Mouse (Mus musculus) bone marrow macrophage, adult 2 months (primary cell): ENCODE measurements around the gene Ube2t. TPM values are rescaled to one million over a fixed set of nuclear protein-coding genes. Genes with fewer than 3 reads are reported as not detected.

Experiments
- H3K27ac ChIP-seq: 2 replicates; pipeline ENCODE4 v1.5.1; 2012; ENCODE audit warnings: low read depth, low read length; ENCODE audit not compliant: insufficient read depth
- H3K4me1 ChIP-seq: 2 replicates; pipeline ENCODE4 v1.6.1; 2012; ENCODE audit warnings: low read length; ENCODE audit not compliant: control insufficient read depth, insufficient read depth
- H3K4me3 ChIP-seq: 2 replicates; pipeline ENCODE4 v1.5.1; 2012; ENCODE audit warnings: mild to moderate bottlenecking, low read length, moderate library complexity; ENCODE audit not compliant: insufficient read depth
- CTCF ChIP-seq: IDR thresholded peaks from 2 replicates; pipeline ENCODE4 v1.5.1; 2012; ENCODE audit warnings: low read depth, mild to moderate bottlenecking, low read length, moderate library complexity
- POLR2A ChIP-seq: IDR thresholded peaks from 2 replicates; pipeline ENCODE4 v1.6.1; 2012; ENCODE audit warnings: mild to moderate bottlenecking, low read depth, low read length, borderline replicate concordance
- polyA plus RNA-seq: library from polyadenylated mRNA; stranded (reverse); fragments of >200 nt; gene quantifications from 2 replicates; pipeline ENCODE4 v1.2.4, GENCODE M21; 2012; ENCODE audit not compliant: missing spikeins, insufficient read depth, insufficient read length

Gene Ube2t
- polyA plus RNA-seq = 20.3 and 33.5 TPM in 2 replicates

- TF ChIP-seq POLR2A = no peak
- TF ChIP-seq CTCF = no peak
- H3K4me3 ChIP-seq = peak within 1 kb of the TSS; percentile 75
- H3K27ac ChIP-seq = 0 out of 2 replicates have a peak within 1 kb of the TSS, but pooled peaks have one; percentile 14
- peaks cover 5% of the 10 kb centered on the region for H3K4me1 ChIP-seq
Measured at GRCm38 (mm10) chr1:134962053-134962803, at the start of gene Ube2t. Gene Ube2t, plus strand, starts transcription at chr1:134962565.

- Histone ChIP-seq H3K27ac (no peak overlapping the region), H3K4me3 (no peak overlapping the region), H3K4me1 (peaks cover 10% of the 10 kb centered on the region)
- TF ChIP-seq POLR2A = no peak
- no peak for TF ChIP-seq CTCF
Measured at GRCm38 (mm10) chr1:134913535-134913934, 48.8 kb upstream of the Ube2t start.

GRCm38 (mm10) chr1:134915421-134915820, 46.9 kb upstream of the Ube2t start:
- no peak overlapping the region for H3K4me3 ChIP-seq
- TF ChIP-seq CTCF (no peak), POLR2A (no peak)
- no peak overlapping the region for H3K27ac ChIP-seq
- peaks cover 3% of the 10 kb centered on the region for H3K4me1 ChIP-seq

GRCm38 (mm10) chr1:134919010-134919409, 43.4 kb upstream of the Ube2t start:
- no peaks in the 10 kb centered on the region for H3K4me1 ChIP-seq
- no peak overlapping the region for H3K27ac ChIP-seq
- TF ChIP-seq POLR2A (no peak), CTCF (no peak)
- H3K4me3 ChIP-seq = no peak overlapping the region

- no peak for TF ChIP-seq CTCF
- TF ChIP-seq POLR2A = no peak
- peaks cover 7% of the 10 kb centered on the region; the same call in 1 of the 2 replicates for H3K4me1 ChIP-seq
Measured at GRCm38 (mm10) chr1:134932431-134932830, 29.9 kb upstream of the Ube2t start.

GRCm38 (mm10) chr1:134936335-134936734, 26.0 kb upstream of the Ube2t start:
- Histone ChIP-seq H3K4me3 (no peak overlapping the region), H3K27ac (no peak overlapping the region), H3K4me1 (peaks cover 7% of the 10 kb centered on the region; the same call in 1 of the 2 replicates)
- TF ChIP-seq POLR2A (no peak), CTCF (no peak)

More at GRCm38 (mm10) chr1:134932431-134932830, 29.9 kb upstream of the Ube2t start:
- H3K4me3 ChIP-seq = no peak overlapping the region
- H3K27ac ChIP-seq = no peak overlapping the region

GRCm38 (mm10) chr1:134938233-134938632, 24.1 kb upstream of the Ube2t start:
- H3K4me1 ChIP-seq = peaks cover 5% of the 10 kb centered on the region; the same call in 1 of the 2 replicates
- H3K4me3 ChIP-seq = no peak overlapping the region
- no peak overlapping the region for H3K27ac ChIP-seq
- no peak for TF ChIP-seq POLR2A
- TF ChIP-seq CTCF = no peak

GRCm38 (mm10) chr1:134940863-134941262, 21.5 kb upstream of the Ube2t start:
- TF ChIP-seq CTCF (no peak), POLR2A (no peak)
- Histone ChIP-seq H3K27ac (no peak overlapping the region), H3K4me3 (no peak overlapping the region), H3K4me1 (no peaks in the 10 kb centered on the region)

GRCm38 (mm10) chr1:134942898-134943297, 19.5 kb upstream of the Ube2t start:
- Histone ChIP-seq H3K4me1 (no peaks in the 10 kb centered on the region), H3K27ac (no peak overlapping the region), H3K4me3 (no peak overlapping the region)
- TF ChIP-seq CTCF (no peak), POLR2A (no peak)

- no peak overlapping the region for H3K27ac ChIP-seq
- no peak for TF ChIP-seq CTCF
- no peak for TF ChIP-seq POLR2A
- no peak overlapping the region for H3K4me3 ChIP-seq
- no peaks in the 10 kb centered on the region for H3K4me1 ChIP-seq
Measured at GRCm38 (mm10) chr1:134947590-134947989, 14.8 kb upstream of the Ube2t start.
